Mouse (Mus musculus): ENCODE data around the gene Olfr96. TPM values are rescaled to one million over a fixed set of nuclear protein-coding genes. Genes with fewer than 3 reads are reported as not detected.

Gene Olfr96
- polyA plus RNA-seq (2014; fragmentation: Illumina TruSeq; extraction: RNeasy Lipid Tissue Mini Kit (QIAGEN cat#74804); ENCODE audit: low read depth, low replicate concordance) = not detected

GRCm38 (mm10) chr17:37219846-37220245 lies at the start of gene Olfr96:
Gene Olfr96 (plus strand): TSS chr17:37220146.

DNA sequence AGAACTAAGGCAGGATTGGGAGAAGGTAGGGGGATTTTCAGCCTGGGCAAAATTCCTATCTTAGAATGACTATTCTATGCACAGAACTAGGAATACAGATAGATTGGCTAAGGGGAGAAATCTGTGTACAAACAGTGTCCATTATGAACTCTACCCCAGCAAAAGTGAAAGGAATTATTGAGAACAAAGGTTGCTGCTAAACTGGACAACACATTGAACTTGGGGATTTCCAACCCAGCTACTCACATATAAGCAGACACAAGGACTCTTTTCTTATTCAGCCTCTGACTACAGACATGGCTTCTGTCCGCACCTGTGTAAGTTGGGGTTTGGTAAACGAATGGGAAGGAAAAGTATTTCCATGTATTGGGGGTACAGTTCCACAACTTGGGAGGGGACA lies 26.3 kb upstream of the Olfr96 start, which contains the start of gene Ubd:
Gene Ubd (plus strand): TSS at position 237 of the 400 bp plus-strand sequence.

GRCm38 (mm10) chr17:37200894-37201293 lies 19.1 kb upstream of the Olfr96 start, which contains the start of gene Olfr94:
Gene Olfr94 (minus strand): TSS chr17:37200994.

GRCm38 (mm10) chr17:37213018-37213417 lies 6.9 kb upstream of the Olfr96 start, which contains the start of gene Olfr95:
Gene Olfr95 (minus strand): TSS chr17:37213118.

DNA sequence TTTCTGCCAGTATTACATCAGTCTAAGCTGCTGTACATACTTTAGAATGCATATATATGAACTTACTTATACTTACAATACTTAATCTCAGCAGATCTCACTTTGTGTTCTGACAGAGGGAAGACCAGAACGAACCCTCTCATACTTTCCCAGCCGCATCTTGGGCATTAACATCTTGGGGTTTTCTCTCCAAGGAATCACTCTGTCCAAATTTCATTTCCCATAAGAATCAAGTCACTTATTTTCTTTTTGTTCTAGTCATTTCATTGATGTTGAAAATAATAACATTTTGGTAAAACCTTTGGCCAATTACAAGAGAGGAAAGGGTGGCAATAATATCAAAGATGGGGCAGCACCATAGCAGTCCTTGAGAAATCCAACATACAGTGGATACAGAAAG lies 17.3 kb downstream of the Olfr96 start, which contains the start of gene Olfr97:
Gene Olfr97 (minus strand): TSS at position 101 of the 400 bp plus-strand sequence.

GRCm38 (mm10) chr17:37263626-37264025 lies 43.7 kb downstream of the Olfr96 start, which contains the start of gene Olfr98:
Gene Olfr98 (minus strand): TSS chr17:37263749.

DNA sequence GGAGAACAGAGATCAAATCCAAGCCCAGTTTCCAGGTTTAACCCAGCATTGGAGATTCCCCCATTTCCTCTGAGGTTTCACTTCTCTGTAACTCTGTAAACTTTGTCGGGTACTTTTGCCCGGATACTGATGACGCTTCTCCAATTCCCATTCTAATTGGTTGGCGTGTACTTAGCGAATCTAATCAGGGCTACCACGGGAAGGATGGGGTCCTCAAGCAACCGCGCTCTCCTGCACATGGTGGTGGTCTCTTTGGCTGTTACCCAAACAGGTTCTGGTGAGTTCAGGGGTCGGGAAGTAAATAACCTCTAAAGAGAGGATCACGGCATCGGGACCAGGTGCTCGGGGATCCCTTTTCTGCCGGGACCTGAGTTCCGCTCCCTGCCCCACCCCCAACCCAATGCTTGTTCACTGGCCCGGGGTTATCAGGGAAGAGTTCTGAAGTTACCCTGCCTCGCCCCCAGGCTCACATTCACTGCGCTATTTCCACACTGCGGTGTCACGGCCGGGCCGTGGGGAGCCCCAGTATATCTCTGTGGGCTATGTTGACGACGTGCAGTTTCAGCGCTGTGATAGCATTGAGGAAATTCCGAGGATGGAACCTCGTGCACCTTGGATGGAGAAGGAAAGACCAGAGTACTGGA lies 50.2 kb downstream of the Olfr96 start, which contains the start of gene H2-M3:
Gene H2-M3 (plus strand): TSS at position 163 of the 644 bp plus-strand sequence.

Other genes starting within 250 kb of the Olfr96 start
- gene 2410137M14Rik, start 238.9 kb upstream of the Olfr96 start, polyA plus RNA-seq (2014; fragmentation: Illumina TruSeq; extraction: RNeasy Lipid Tissue Mini Kit (QIAGEN cat#74804); ENCODE audit: low read depth, low replicate concordance) = 0.97 TPM
- gene H2-M5, start 230.6 kb upstream of the Olfr96 start, polyA plus RNA-seq (2014; fragmentation: Illumina TruSeq; extraction: RNeasy Lipid Tissue Mini Kit (QIAGEN cat#74804); ENCODE audit: low read depth, low replicate concordance) = 0.97 TPM
- 27.4 TPM for gene Zfp57, start 219.0 kb upstream of the Olfr96 start, polyA plus RNA-seq (2014; fragmentation: Illumina TruSeq; extraction: RNeasy Lipid Tissue Mini Kit (QIAGEN cat#74804); ENCODE audit: low read depth, low replicate concordance)
- not detected for gene Mog, start 196.7 kb upstream of the Olfr96 start, polyA plus RNA-seq (2014; fragmentation: Illumina TruSeq; extraction: RNeasy Lipid Tissue Mini Kit (QIAGEN cat#74804); ENCODE audit: low read depth, low replicate concordance)
- 10.9 TPM for gene Gabbr1, start 174.2 kb upstream of the Olfr96 start, polyA plus RNA-seq (2014; fragmentation: Illumina TruSeq; extraction: RNeasy Lipid Tissue Mini Kit (QIAGEN cat#74804); ENCODE audit: low read depth, low replicate concordance)
- gene Olfr90, start 131.6 kb upstream of the Olfr96 start, polyA plus RNA-seq (2014; fragmentation: Illumina TruSeq; extraction: RNeasy Lipid Tissue Mini Kit (QIAGEN cat#74804); ENCODE audit: low read depth, low replicate concordance) = not detected
- gene Olfr91, start 121.9 kb upstream of the Olfr96 start, polyA plus RNA-seq (2014; fragmentation: Illumina TruSeq; extraction: RNeasy Lipid Tissue Mini Kit (QIAGEN cat#74804); ENCODE audit: low read depth, low replicate concordance) = 0.07 TPM
- not detected for gene Olfr92, start 100.1 kb upstream of the Olfr96 start, polyA plus RNA-seq (2014; fragmentation: Illumina TruSeq; extraction: RNeasy Lipid Tissue Mini Kit (QIAGEN cat#74804); ENCODE audit: low read depth, low replicate concordance)
- gene Olfr93, start 58.7 kb upstream of the Olfr96 start, polyA plus RNA-seq (2014; fragmentation: Illumina TruSeq; extraction: RNeasy Lipid Tissue Mini Kit (QIAGEN cat#74804); ENCODE audit: low read depth, low replicate concordance) = 0.90 TPM
- not detected for gene Ubd, start 26.3 kb upstream of the Olfr96 start, polyA plus RNA-seq (2014; fragmentation: Illumina TruSeq; extraction: RNeasy Lipid Tissue Mini Kit (QIAGEN cat#74804); ENCODE audit: low read depth, low replicate concordance)
- not detected for gene Olfr94, start 19.2 kb upstream of the Olfr96 start, polyA plus RNA-seq (2014; fragmentation: Illumina TruSeq; extraction: RNeasy Lipid Tissue Mini Kit (QIAGEN cat#74804); ENCODE audit: low read depth, low replicate concordance)
- gene Olfr95, start 7.0 kb upstream of the Olfr96 start, polyA plus RNA-seq (2014; fragmentation: Illumina TruSeq; extraction: RNeasy Lipid Tissue Mini Kit (QIAGEN cat#74804); ENCODE audit: low read depth, low replicate concordance) = not detected
- gene Olfr97, start 17.2 kb downstream of the Olfr96 start, polyA plus RNA-seq (2014; fragmentation: Illumina TruSeq; extraction: RNeasy Lipid Tissue Mini Kit (QIAGEN cat#74804); ENCODE audit: low read depth, low replicate concordance) = not detected
- gene Olfr98, start 43.6 kb downstream of the Olfr96 start, polyA plus RNA-seq (2014; fragmentation: Illumina TruSeq; extraction: RNeasy Lipid Tissue Mini Kit (QIAGEN cat#74804); ENCODE audit: low read depth, low replicate concordance) = not detected
- gene H2-M3, start 50.1 kb downstream of the Olfr96 start, polyA plus RNA-seq (2014; fragmentation: Illumina TruSeq; extraction: RNeasy Lipid Tissue Mini Kit (QIAGEN cat#74804); ENCODE audit: low read depth, low replicate concordance) = 0.28 TPM
- gene Olfr99, start 63.3 kb downstream of the Olfr96 start, polyA plus RNA-seq (2014; fragmentation: Illumina TruSeq; extraction: RNeasy Lipid Tissue Mini Kit (QIAGEN cat#74804); ENCODE audit: low read depth, low replicate concordance) = not detected
- not detected for gene Olfr101, start 84.2 kb downstream of the Olfr96 start, polyA plus RNA-seq (2014; fragmentation: Illumina TruSeq; extraction: RNeasy Lipid Tissue Mini Kit (QIAGEN cat#74804); ENCODE audit: low read depth, low replicate concordance)
- 0.14 TPM for gene Olfr102, start 96.9 kb downstream of the Olfr96 start, polyA plus RNA-seq (2014; fragmentation: Illumina TruSeq; extraction: RNeasy Lipid Tissue Mini Kit (QIAGEN cat#74804); ENCODE audit: low read depth, low replicate concordance)
- not detected for gene Olfr103, start 119.6 kb downstream of the Olfr96 start, polyA plus RNA-seq (2014; fragmentation: Illumina TruSeq; extraction: RNeasy Lipid Tissue Mini Kit (QIAGEN cat#74804); ENCODE audit: low read depth, low replicate concordance)
- not detected for gene Olfr104-ps, start 139.4 kb downstream of the Olfr96 start, polyA plus RNA-seq (2014; fragmentation: Illumina TruSeq; extraction: RNeasy Lipid Tissue Mini Kit (QIAGEN cat#74804); ENCODE audit: low read depth, low replicate concordance)
- gene Olfr105-ps, start 158.9 kb downstream of the Olfr96 start, polyA plus RNA-seq (2014; fragmentation: Illumina TruSeq; extraction: RNeasy Lipid Tissue Mini Kit (QIAGEN cat#74804); ENCODE audit: low read depth, low replicate concordance) = not detected
- gene Olfr106-ps, start 170.2 kb downstream of the Olfr96 start, polyA plus RNA-seq (2014; fragmentation: Illumina TruSeq; extraction: RNeasy Lipid Tissue Mini Kit (QIAGEN cat#74804); ENCODE audit: low read depth, low replicate concordance) = not detected
- gene Olfr107, start 179.1 kb downstream of the Olfr96 start, polyA plus RNA-seq (2014; fragmentation: Illumina TruSeq; extraction: RNeasy Lipid Tissue Mini Kit (QIAGEN cat#74804); ENCODE audit: low read depth, low replicate concordance) = not detected
- not detected for gene Olfr108, start 225.3 kb downstream of the Olfr96 start, polyA plus RNA-seq (2014; fragmentation: Illumina TruSeq; extraction: RNeasy Lipid Tissue Mini Kit (QIAGEN cat#74804); ENCODE audit: low read depth, low replicate concordance)
- gene Olfr109, start 238.8 kb downstream of the Olfr96 start, polyA plus RNA-seq (2014; fragmentation: Illumina TruSeq; extraction: RNeasy Lipid Tissue Mini Kit (QIAGEN cat#74804); ENCODE audit: low read depth, low replicate concordance) = not detected

All from testis, adult 10 weeks (tissue).